Mouse (Mus musculus): ENCODE results near the gene Slc51b. TPM values are rescaled to one million over a fixed set of nuclear protein-coding genes. Genes with fewer than 3 reads are reported as not detected.

Gene Slc51b
- not detected in 2 replicates for polyA plus RNA-seq (2016; fragmentation: Nextera tagmentation; extraction: Ambion mirVana)

GRCm38 (mm10) chr9:65422760-65423501 is at the start of gene Slc51b:
Gene Slc51b, minus strand, starts transcription at chr9:65422955.
- no peaks in the 10 kb centered on the region for H3K36me3 ChIP-seq
- DNase-seq (ENCODE audit: low spot score) = no peak
- H3K4me1 ChIP-seq = peaks cover 9% of the 10 kb centered on the region; the same call in 1 of the 2 replicates
- WGBS = 84% methylated on average over 11 of the region's 11 CpGs
- no peak within 1 kb of the TSS for H3K27ac ChIP-seq
- no peak within 1 kb of the TSS for H3K4me3 ChIP-seq
- H3K9me3 ChIP-seq (replicated peaks) = no peaks in the 10 kb centered on the region
- H3K27me3 ChIP-seq (ENCODE audit: low read depth, poor library complexity, severe bottlenecking) = no peaks in the 10 kb centered on the region

- WGBS = 74% methylated on average over 11 of the region's 11 CpGs
- Histone ChIP-seq H3K4me3 (no peak overlapping the region), H3K27me3 (ENCODE audit: low read depth, poor library complexity, severe bottlenecking) (no peaks in the 10 kb centered on the region), H3K9me3 (replicated peaks) (no peaks in the 10 kb centered on the region), H3K36me3 (peaks cover 57% of the 10 kb centered on the region), H3K4me1 (peaks cover 13% of the 10 kb centered on the region), H3K27ac (no peak overlapping the region)
- DNase-seq (ENCODE audit: low spot score) = no peak
Measured at GRCm38 (mm10) chr9:65467686-65468085, 44.9 kb upstream of the Slc51b start.

DNA sequence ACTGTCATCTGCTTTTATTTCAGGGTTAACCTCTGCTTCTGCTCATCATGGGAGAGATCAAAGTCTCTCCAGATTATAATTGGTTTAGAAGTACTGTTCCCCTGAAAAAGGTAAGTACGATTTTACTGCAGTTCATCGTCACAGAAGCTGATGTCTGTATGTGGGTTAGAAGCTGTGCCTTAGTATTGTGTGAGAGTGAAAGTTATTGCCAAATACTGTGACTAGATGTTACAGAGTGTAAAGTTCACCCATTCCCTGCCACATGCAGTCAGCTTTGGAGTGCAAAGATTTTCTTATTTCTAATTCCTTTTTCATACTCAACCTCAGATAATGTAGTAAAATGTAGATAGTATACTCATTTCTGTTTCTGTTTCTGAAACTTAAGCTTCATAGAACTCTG is 42.5 kb upstream of the Slc51b start:
- no peak overlapping the region for H3K4me3 ChIP-seq
- H3K27ac ChIP-seq = no peak overlapping the region
- peaks cover 48% of the 10 kb centered on the region for H3K36me3 ChIP-seq
- 94% methylated on average over 2 of the region's 2 CpGs for WGBS
- H3K9me3 ChIP-seq (replicated peaks) = no peaks in the 10 kb centered on the region
- no peak for DNase-seq (ENCODE audit: low spot score)
- H3K27me3 ChIP-seq (ENCODE audit: low read depth, poor library complexity, severe bottlenecking) = no peaks in the 10 kb centered on the region
- peaks cover 22% of the 10 kb centered on the region for H3K4me1 ChIP-seq

DNA sequence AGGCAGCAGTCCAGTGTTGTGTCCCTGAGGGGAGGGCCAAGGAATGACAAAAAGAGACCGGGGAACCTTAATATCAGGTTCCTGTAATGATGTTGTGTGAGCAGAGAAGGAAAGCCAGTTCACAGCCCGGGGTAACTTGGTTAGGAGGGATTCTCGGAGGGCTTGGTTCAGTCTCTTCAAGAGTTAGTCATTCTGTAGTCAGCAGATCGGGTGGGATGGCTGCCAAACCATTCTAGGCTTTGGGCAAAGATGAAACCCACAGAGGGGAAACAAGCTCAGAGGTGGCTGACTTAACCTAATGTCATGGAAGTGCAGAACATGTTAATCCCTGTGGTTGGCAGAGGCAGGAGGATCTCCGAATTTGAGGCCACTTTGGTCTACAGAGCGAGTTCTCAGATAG is 41.4 kb upstream of the Slc51b start:
- Histone ChIP-seq H3K27ac (no peak overlapping the region), H3K4me1 (peaks cover 25% of the 10 kb centered on the region), H3K27me3 (ENCODE audit: low read depth, poor library complexity, severe bottlenecking) (no peaks in the 10 kb centered on the region), H3K9me3 (replicated peaks) (no peaks in the 10 kb centered on the region), H3K36me3 (peaks cover 38% of the 10 kb centered on the region), H3K4me3 (no peak overlapping the region)
- DNase-seq (ENCODE audit: low spot score) = no peak
- WGBS = 92% methylated on average over 6 of the region's 6 CpGs

GRCm38 (mm10) chr9:65462544-65462943 is 39.8 kb upstream of the Slc51b start:
- no peak for DNase-seq (ENCODE audit: low spot score)
- H3K4me3 ChIP-seq = no peak overlapping the region
- H3K9me3 ChIP-seq (replicated peaks) = no peaks in the 10 kb centered on the region
- WGBS = 89% methylated on average over 5 of the region's 5 CpGs
- no peak overlapping the region for H3K27ac ChIP-seq
- H3K4me1 ChIP-seq = peaks cover 19% of the 10 kb centered on the region
- H3K36me3 ChIP-seq = peaks cover 30% of the 10 kb centered on the region
- H3K27me3 ChIP-seq (ENCODE audit: low read depth, poor library complexity, severe bottlenecking) = no peaks in the 10 kb centered on the region

DNA sequence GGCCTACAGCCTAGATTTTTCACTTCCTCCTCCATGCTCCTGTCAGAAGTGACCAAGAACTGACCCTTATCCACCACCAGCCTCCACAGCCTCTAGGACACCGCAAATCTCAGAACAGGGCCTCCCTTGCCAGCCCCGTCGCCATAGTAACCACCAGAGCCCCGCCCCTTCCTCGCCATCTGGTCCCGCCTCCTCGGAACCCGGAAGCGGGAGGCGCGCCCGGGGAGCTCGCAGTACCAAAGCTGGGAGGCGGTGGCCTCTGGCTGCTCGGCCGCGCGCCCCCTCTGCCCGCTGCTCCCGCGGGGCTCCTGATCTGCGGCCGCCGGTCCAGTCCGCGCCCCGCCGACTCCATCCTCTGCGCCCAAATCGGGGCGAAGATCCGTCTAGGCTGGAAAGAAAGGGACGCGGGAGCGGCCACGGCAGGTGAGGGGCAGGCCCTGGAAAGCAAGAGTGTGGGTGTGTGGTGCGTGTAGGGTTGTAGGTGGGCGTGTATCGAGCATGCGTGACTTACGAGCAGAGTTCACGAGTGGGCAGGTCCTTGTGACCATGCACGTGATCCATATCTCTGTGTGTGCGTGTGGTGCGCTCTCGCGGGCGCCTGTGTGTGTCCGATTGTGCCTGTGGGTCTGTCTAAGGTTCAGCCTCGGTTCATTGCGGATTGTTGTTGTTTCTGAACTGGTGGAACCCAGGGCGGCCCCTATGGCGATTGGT is 38.1 kb upstream of the Slc51b start, which contains the start of gene Spg21:
Spg21 (plus strand) TSS at position 216 of the 711 bp plus-strand sequence.
- peak; percentile 99 for DNase-seq (ENCODE audit: low spot score)
- under 1% methylated on average over 53 of the region's 53 CpGs for WGBS
- H3K36me3 ChIP-seq = peaks cover 16% of the 10 kb centered on the region
- peak within 1 kb of the TSS; percentile 90 for H3K27ac ChIP-seq
- no peaks in the 10 kb centered on the region for H3K27me3 ChIP-seq (ENCODE audit: low read depth, poor library complexity, severe bottlenecking)
- H3K4me3 ChIP-seq = peak within 1 kb of the TSS; percentile 82
- no peaks in the 10 kb centered on the region for H3K9me3 ChIP-seq (replicated peaks)
- H3K4me1 ChIP-seq = peaks cover 19% of the 10 kb centered on the region

GRCm38 (mm10) chr9:65460198-65460597 is 37.4 kb upstream of the Slc51b start:
- 50% methylated on average over 3 of the region's 3 CpGs for whole genome bisulfite sequencing
- Histone ChIP-seq H3K4me3 (peak overlapping the region; percentile 82), H3K9me3 (replicated peaks) (no peaks in the 10 kb centered on the region), H3K36me3 (peaks cover 9% of the 10 kb centered on the region), H3K27ac (peak overlapping the region; percentile 90), H3K4me1 (peaks cover 19% of the 10 kb centered on the region), H3K27me3 (ENCODE audit: low read depth, poor library complexity, severe bottlenecking) (no peaks in the 10 kb centered on the region)
- DNase-seq (ENCODE audit: low spot score) = no peak

GRCm38 (mm10) chr9:65458975-65459374 is 36.2 kb upstream of the Slc51b start:
- H3K36me3 ChIP-seq = peaks cover under 1% of the 10 kb centered on the region; the same call in 1 of the 2 replicates
- WGBS = 91% methylated on average over 2 of the region's 2 CpGs
- H3K4me1 ChIP-seq = peaks cover 19% of the 10 kb centered on the region
- H3K27ac ChIP-seq = no peak overlapping the region
- no peak overlapping the region for H3K4me3 ChIP-seq
- no peaks in the 10 kb centered on the region for H3K27me3 ChIP-seq (ENCODE audit: low read depth, poor library complexity, severe bottlenecking)
- no peak for DNase-seq (ENCODE audit: low spot score)
- no peaks in the 10 kb centered on the region for H3K9me3 ChIP-seq (replicated peaks)

DNA sequence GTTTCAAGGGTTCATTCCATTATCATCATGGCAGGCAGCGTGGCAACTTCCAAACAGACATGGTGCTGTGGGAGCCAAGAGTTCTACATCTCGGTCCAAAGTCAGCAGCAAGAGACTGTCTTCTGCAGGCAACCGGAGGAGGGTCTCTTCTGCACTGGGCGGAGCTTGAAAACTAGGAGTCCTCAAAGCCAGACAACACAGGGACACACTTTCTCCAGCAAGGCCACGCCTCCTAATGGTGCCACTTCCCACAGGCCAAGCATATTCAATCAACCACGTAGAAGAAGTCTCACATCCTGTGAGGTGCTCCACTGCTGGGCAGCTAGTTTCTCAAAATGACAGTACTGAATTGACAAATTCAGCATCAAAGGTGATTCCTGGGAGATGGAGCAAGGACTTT is 25.2 kb upstream of the Slc51b start:
- H3K4me3 ChIP-seq = no peak overlapping the region
- no peaks in the 10 kb centered on the region for H3K4me1 ChIP-seq
- no peak overlapping the region for H3K27ac ChIP-seq
- WGBS = 88% methylated on average over 6 of the region's 6 CpGs
- H3K9me3 ChIP-seq (replicated peaks) = no peaks in the 10 kb centered on the region
- peaks cover 84% of the 10 kb centered on the region for H3K36me3 ChIP-seq
- no peak for DNase-seq (ENCODE audit: low spot score)
- no peaks in the 10 kb centered on the region for H3K27me3 ChIP-seq (ENCODE audit: low read depth, poor library complexity, severe bottlenecking)

DNA sequence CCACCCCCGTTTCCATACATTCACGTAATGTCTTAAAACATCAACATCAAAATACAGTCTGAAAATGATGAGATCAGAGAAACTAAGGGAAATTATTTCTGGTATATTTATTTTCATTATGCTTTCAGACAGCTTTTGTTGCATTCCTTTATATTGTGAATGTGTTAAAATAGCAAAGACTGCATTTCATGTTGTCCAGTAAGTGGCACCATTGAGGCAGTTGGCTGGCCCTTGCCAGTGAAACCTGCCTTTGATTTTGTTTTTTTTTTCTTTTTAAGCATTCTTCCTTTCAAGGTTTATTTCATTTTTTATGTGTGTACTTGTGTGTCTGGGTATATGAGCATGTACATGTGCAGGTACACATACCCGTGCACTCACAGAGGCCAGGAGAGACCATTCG is 21.9 kb upstream of the Slc51b start:
- Histone ChIP-seq H3K27ac (no peak overlapping the region), H3K4me3 (no peak overlapping the region), H3K27me3 (ENCODE audit: low read depth, poor library complexity, severe bottlenecking) (no peaks in the 10 kb centered on the region), H3K36me3 (peaks cover 78% of the 10 kb centered on the region), H3K9me3 (replicated peaks) (no peaks in the 10 kb centered on the region), H3K4me1 (no peaks in the 10 kb centered on the region)
- no peak for DNase-seq (ENCODE audit: low spot score)
- WGBS = 96% methylated on average over 4 of the region's 4 CpGs

DNA sequence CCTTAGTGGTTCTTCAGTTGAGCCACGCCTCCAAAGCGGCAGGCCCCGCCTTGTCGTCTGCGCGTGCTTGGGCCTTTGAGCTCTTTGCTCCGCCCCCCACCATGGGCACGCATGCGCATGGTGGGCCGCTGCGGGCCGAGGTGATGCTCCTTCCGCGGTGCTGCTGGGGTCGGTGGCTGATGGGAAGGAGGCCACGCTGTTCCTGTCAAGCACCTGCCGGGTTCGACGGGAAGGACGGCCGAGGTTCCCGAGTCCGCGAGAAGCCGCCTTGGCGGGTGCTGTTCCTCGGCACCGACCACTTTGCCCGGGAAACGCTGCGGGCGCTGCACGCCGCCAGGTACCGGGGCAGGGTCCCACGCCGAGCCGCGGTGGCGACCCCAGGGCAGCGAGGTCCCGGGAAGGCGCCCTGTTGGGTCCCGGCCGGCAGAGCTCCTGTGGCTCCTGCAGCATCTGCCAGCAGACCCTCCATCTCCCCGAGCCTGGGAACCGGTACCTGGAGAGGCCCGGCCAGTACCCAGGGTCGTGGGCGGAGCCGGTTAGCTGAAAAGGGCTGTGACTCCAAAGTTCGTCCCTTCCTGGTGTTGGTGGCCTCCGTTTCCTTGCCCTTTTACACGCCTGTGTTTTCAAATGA is 13.0 kb upstream of the Slc51b start, which contains the start of gene Mtfmt:
Mtfmt (plus strand) TSS at position 112 of the 631 bp plus-strand sequence.
- under 1% methylated on average over 54 of the region's 54 CpGs for WGBS
- Histone ChIP-seq H3K27me3 (ENCODE audit: low read depth, poor library complexity, severe bottlenecking) (no peaks in the 10 kb centered on the region), H3K27ac (peak within 1 kb of the TSS; percentile 83), H3K9me3 (replicated peaks) (no peaks in the 10 kb centered on the region), H3K36me3 (peaks cover 22% of the 10 kb centered on the region), H3K4me3 (peak within 1 kb of the TSS; percentile 83), H3K4me1 (peaks cover 7% of the 10 kb centered on the region)
- DNase-seq (ENCODE audit: low spot score) = peak; percentile 96

DNA sequence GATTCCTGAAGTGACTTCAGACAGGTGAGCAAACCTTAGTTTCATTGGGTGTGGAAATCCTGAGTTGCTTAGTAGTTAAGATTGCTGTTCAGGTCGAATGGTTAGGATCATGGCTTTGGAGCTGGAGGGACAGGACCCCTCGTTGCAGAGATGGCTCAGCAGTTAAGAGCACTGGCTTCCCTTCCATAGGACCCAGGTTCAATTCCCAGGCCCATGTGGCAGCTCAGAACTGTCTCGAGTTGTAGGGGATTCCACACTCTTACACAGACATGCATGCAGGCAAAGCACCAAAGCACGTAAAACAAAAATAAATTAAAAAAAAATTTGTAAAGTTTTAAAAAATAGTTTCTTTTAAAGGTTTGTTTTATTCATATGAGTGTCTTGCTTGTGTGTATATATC is 12.5 kb upstream of the Slc51b start:
- Histone ChIP-seq H3K4me3 (peak overlapping the region; percentile 83), H3K27me3 (ENCODE audit: low read depth, poor library complexity, severe bottlenecking) (no peaks in the 10 kb centered on the region), H3K27ac (no peak overlapping the region), H3K9me3 (replicated peaks) (no peaks in the 10 kb centered on the region), H3K36me3 (peaks cover 16% of the 10 kb centered on the region), H3K4me1 (peaks cover 7% of the 10 kb centered on the region)
- 75% methylated on average over 4 of the region's 4 CpGs for WGBS
- no peak for DNase-seq (ENCODE audit: low spot score)

- H3K4me3 ChIP-seq = no peak overlapping the region
- no peaks in the 10 kb centered on the region for H3K9me3 ChIP-seq (replicated peaks)
- H3K4me1 ChIP-seq = peaks cover 7% of the 10 kb centered on the region
- no peak overlapping the region for H3K27ac ChIP-seq
- peak; percentile 58 for DNase-seq (ENCODE audit: low spot score)
- WGBS = 73% methylated on average over 5 of the region's 5 CpGs
- H3K36me3 ChIP-seq = peaks cover 11% of the 10 kb centered on the region
- H3K27me3 ChIP-seq (ENCODE audit: low read depth, poor library complexity, severe bottlenecking) = no peaks in the 10 kb centered on the region
Measured at GRCm38 (mm10) chr9:65434140-65434539, 11.4 kb upstream of the Slc51b start.

Data from limb, embryonic 10.5 days (tissue).